8 mouse cellular contexts compared by ENCODE assay signal in the genomic region with DNA sequence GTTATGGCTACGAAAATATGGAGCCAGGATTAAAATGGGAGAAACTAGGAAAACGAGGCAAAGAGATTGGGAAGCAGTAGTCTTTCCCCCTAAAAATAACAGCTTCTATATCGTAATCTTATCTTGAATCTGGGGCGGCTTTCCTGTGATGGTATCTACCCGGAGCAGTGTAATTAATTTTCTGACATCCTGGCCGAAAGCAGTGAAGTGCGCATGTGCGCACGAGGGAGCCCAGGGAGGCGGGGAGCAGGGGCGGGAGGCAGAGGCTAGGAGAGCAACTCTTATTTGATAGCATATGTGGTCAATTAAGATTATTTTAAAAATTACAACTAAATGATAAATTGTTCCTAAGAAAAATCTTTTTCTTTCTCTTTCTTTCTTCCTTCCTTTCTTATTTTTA.
DNase-seq lines count a peak whose midpoint lies in the region; ATAC-seq and TF ChIP-seq lines count a peak whose summit lies in the region.

No protein-coding gene starts in this region.

- no peaks in the 10 kb centered on the region for H3K9me3 ChIP-seq in heart, embryonic 13.5 days
- no peaks in the 10 kb centered on the region for H3K9me3 ChIP-seq in kidney, postnatal 0 days (replicated peaks; ENCODE audit: low read length)
- H3K9me3 ChIP-seq in neural tube, embryonic 13.5 days = no peaks in the 10 kb centered on the region

- 51% methylated on average over 11 of the region's 11 CpGs for WGBS in heart, embryonic 13.5 days
- 15% methylated on average over 11 of the region's 11 CpGs for WGBS in kidney, postnatal 0 days
- WGBS in neural tube, embryonic 13.5 days = 65% methylated on average over 11 of the region's 11 CpGs

- H3K36me3 ChIP-seq in heart, embryonic 13.5 days = no peaks in the 10 kb centered on the region
- no peaks in the 10 kb centered on the region for H3K36me3 ChIP-seq in kidney, postnatal 0 days (ENCODE audit: insufficient read depth, low read length)
- no peaks in the 10 kb centered on the region for H3K36me3 ChIP-seq in neural tube, embryonic 13.5 days

- intact Hi-C loops in heart, postnatal 25 days (cut with DNase I) = no loop called here

- no peak for ATAC-seq in heart, embryonic 13.5 days (ENCODE audit: extremely low read depth, insufficient number of reproducible peaks, low FRiP score, low TSS enrichment)
- no peak for ATAC-seq in kidney, postnatal 0 days (replicated peaks; ENCODE audit: low FRiP score, low read depth)
- ATAC-seq in neural tube, embryonic 13.5 days (ENCODE audit: low read depth) = no peak
- no peak for ATAC-seq in monocyte, adult 5-6 weeks (replicated peaks; ENCODE audit: insufficient number of reproducible peaks, low FRiP score, low TSS enrichment, poor library complexity, severe bottlenecking)

- peak overlapping the region; percentile 31 for H3K4me2 ChIP-seq in heart, embryonic 13.5 days
- H3K4me2 ChIP-seq in kidney, postnatal 0 days (ENCODE audit: low read length) = peak overlapping the region; percentile 44
- 0 out of 2 replicates have a peak overlapping the region, but pooled peaks have one; percentile 14 for H3K4me2 ChIP-seq in neural tube, embryonic 13.5 days

- H3K4me1 ChIP-seq in heart, embryonic 13.5 days = peaks cover 4% of the 10 kb centered on the region; the same call in 1 of the 2 replicates
- H3K4me1 ChIP-seq in kidney, postnatal 0 days (replicated peaks; ENCODE audit: insufficient read depth, low read length) = no peaks in the 10 kb centered on the region
- peaks cover 20% of the 10 kb centered on the region for H3K4me1 ChIP-seq in neural tube, embryonic 13.5 days (replicated peaks)

- no peak overlapping the region for H3K27ac ChIP-seq in heart, embryonic 13.5 days (replicated peaks)
- H3K27ac ChIP-seq in kidney, postnatal 0 days = peak overlapping the region; percentile 60; the same call in 1 of the 2 replicates
- no peak overlapping the region for H3K27ac ChIP-seq in neural tube, embryonic 13.5 days (replicated peaks)

- H3K4me3 ChIP-seq in heart, embryonic 13.5 days = no peak overlapping the region
- no peak overlapping the region for H3K4me3 ChIP-seq in kidney, postnatal 0 days (replicated peaks; ENCODE audit: low read depth, low read length)
- no peak overlapping the region for H3K4me3 ChIP-seq in neural tube, embryonic 13.5 days

- TF ChIP-seq CTCF in kidney, postnatal 0 days (IDR thresholded peaks at IDR 0.05; ENCODE audit: low read depth) = no peak

- DNase-seq in heart, postnatal 25 days (ENCODE audit: low spot score) = no peak
- peak; percentile 64 for DNase-seq in adrenal gland, postnatal 10 days
- peak; percentile 62 for DNase-seq in embryo, embryonic 10.5 days (ENCODE audit: low spot score)
- peak; percentile 72 for DNase-seq in kidney, postnatal 0 days (ENCODE audit: low spot score)
- DNase-seq in B cell, adult 2 months = no peak

- peaks cover 2% of the 10 kb centered on the region; the same call in 1 of the 2 replicates for H3K27me3 ChIP-seq in heart, embryonic 13.5 days (replicated peaks)
- no peaks in the 10 kb centered on the region for H3K27me3 ChIP-seq in kidney, postnatal 0 days (ENCODE audit: insufficient read depth, low read length)
- no peaks in the 10 kb centered on the region for H3K27me3 ChIP-seq in neural tube, embryonic 13.5 days

- H3K9ac ChIP-seq in heart, embryonic 13.5 days = no peak overlapping the region
- no peak overlapping the region for H3K9ac ChIP-seq in kidney, postnatal 0 days (ENCODE audit: low read depth, low read length)
- no peak overlapping the region for H3K9ac ChIP-seq in neural tube, embryonic 13.5 days

Comparison
In these comparisons a context has a peak if more than half of its experiments do, and no peak if none do; other contexts are left out.
1. DNase-seq: peak in adrenal gland, postnatal 10 days (single experiment), embryo, embryonic 10.5 days (single experiment) and kidney, postnatal 0 days (single experiment); none in heart, postnatal 25 days (single experiment) and B cell, adult 2 months (0 of 2).
2. Peak in every context shown above with its lines, with median percentiles within 50 percentile points of each other: H3K4me2 ChIP-seq.